Mouse (Mus musculus) R1 (cell line): ENCODE results near the gene Rnf227.
"Not testable (repeated sequence)": the region's sequence is repeated elsewhere in the genome, so short reads cannot be mapped to it uniquely, and the experiment has no call there.

Experiments used
- DNase-seq: peaks from one replicate; pipeline ENCODE4 v3.0.0-alpha.2; 2018; ENCODE audit warnings: low read depth, low spot score

The Rnf227 gene

GRCm38 (mm10) chr11:69340161-69341131 lies at the start of gene Rnf227:
TSS of gene Rnf227 (plus strand) at chr11:69340461.
- DNase-seq: peak; percentile 82

GRCm38 (mm10) chr11:69291111-69291510 lies 49.1 kb upstream of the Rnf227 start:
- DNase-seq: no peak

- DNase-seq: no peak
Observed at GRCm38 (mm10) chr11:69295286-69295685, 45.0 kb upstream of the Rnf227 start.

- DNase-seq: no peak
Observed at GRCm38 (mm10) chr11:69297799-69298198, 42.5 kb upstream of the Rnf227 start.

GRCm38 (mm10) chr11:69298231-69298630 lies 42.0 kb upstream of the Rnf227 start:
- DNase-seq: peak; percentile 30

- no peak for DNase-seq
Observed at GRCm38 (mm10) chr11:69302817-69303216, 37.4 kb upstream of the Rnf227 start.

- DNase-seq: no peak
Observed at GRCm38 (mm10) chr11:69305291-69305690, 35.0 kb upstream of the Rnf227 start.

GRCm38 (mm10) chr11:69306039-69306438 lies 34.2 kb upstream of the Rnf227 start:
- DNase-seq: no peak

- DNase-seq: no peak
Observed at GRCm38 (mm10) chr11:69311266-69311665, 29.0 kb upstream of the Rnf227 start.

GRCm38 (mm10) chr11:69316361-69316760 lies 23.9 kb upstream of the Rnf227 start:
- no peak for DNase-seq

GRCm38 (mm10) chr11:69318000-69318399 lies 22.3 kb upstream of the Rnf227 start:
- not testable (repeated sequence) for DNase-seq

- no peak for DNase-seq
Observed at GRCm38 (mm10) chr11:69321580-69321979, 18.7 kb upstream of the Rnf227 start.

- no peak for DNase-seq
Observed at GRCm38 (mm10) chr11:69322010-69322409, 18.3 kb upstream of the Rnf227 start.

- peak; percentile 32 for DNase-seq
Observed at GRCm38 (mm10) chr11:69322693-69323471, 17.4 kb upstream of the Rnf227 start.

GRCm38 (mm10) chr11:69323667-69324111 lies 16.6 kb upstream of the Rnf227 start, which contains the start of the genes Cntrob and Trappc1:
TSS of gene Cntrob (minus strand) at chr11:69323775.
TSS of gene Trappc1 (plus strand) at chr11:69323980.
- peak; percentile 99 for DNase-seq

GRCm38 (mm10) chr11:69324749-69325148 lies 15.5 kb upstream of the Rnf227 start:
- no peak for DNase-seq

GRCm38 (mm10) chr11:69325628-69326407 lies 14.4 kb upstream of the Rnf227 start, which contains the start of gene Kcnab3:
TSS of gene Kcnab3 (plus strand) at chr11:69326258.
- peak; percentile 96 for DNase-seq

- DNase-seq: no peak
Observed at GRCm38 (mm10) chr11:69326408-69327156, 13.7 kb upstream of the Rnf227 start.

GRCm38 (mm10) chr11:69327157-69327442 lies 13.2 kb upstream of the Rnf227 start:
- DNase-seq: peak; percentile 28

- no peak for DNase-seq
Observed at GRCm38 (mm10) chr11:69327648-69328047, 12.6 kb upstream of the Rnf227 start.

GRCm38 (mm10) chr11:69328517-69328916 lies 11.7 kb upstream of the Rnf227 start:
- no peak for DNase-seq
